Mouse (Mus musculus) layer of hippocampus, postnatal 10 days (tissue): ENCODE data around the gene Rassf2. TPM values are rescaled to one million over a fixed set of nuclear protein-coding genes. Genes with fewer than 3 reads are reported as not detected.

ENCODE experiments used
- DNase-seq, 2 experiments: peaks; one replicate each; pipeline ENCODE4 v3.0.0; 2021; ENCODE audit warnings: low spot score in 2 of 2
- total RNA-seq, 2 experiments: library from RNA; stranded (reverse); gene quantifications; 2 replicates each; pipeline ENCODE4 v1.2.3; 2021

Gene Rassf2
- total RNA-seq, 2 experiments from 2014 or later, result 37.4 to 39.8 TPM

GRCm38 (mm10) chr2:131956336-131957256 is 73.5 kb downstream of the Rassf2 start:
- peak in 1 of 2 experiments; percentile 5 for DNase-seq

GRCm38 (mm10) chr2:131955264-131955663 is 74.8 kb downstream of the Rassf2 start:
- peak in 1 of 2 experiments; percentile 22 for DNase-seq

DNA sequence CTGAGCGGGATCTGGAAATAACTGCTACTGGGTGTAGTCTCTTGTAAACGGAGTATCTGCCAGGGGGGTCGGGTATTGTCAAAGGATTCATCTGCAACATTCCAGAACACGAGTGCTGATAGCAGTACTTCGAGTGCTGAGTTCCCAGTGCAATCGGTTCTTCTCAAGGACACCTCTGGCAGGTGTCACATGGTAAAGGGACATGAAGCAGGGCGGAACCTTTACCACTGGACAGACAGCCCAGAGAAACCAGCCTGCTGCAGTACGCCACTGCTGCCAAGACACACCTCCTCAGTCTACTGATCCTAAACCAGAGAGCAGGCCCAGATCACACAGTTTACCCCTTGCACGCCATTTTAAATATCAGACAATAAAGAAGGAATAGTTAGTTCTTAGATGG is 75.2 kb downstream of the Rassf2 start:
- peak in 1 of 2 experiments; percentile 10 for DNase-seq

DNA sequence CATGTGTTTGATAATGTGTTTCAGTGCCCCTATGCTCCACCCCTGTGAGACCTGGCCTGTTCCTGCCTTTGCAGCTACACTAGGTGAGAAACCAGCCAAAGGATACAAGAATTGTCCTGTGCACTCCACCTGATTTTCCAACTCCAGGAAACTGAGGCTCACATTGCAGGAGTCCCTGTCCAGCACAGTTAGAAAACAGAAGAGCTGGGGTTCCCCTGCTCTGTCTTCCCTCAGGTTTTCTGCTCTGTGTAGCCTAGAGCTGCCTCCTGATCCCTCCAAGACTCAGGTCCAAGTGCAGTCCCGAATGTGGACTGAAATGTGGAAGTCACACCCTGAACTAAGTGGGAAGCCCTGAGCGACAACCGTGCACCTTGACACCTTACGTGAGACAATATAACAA is 76.3 kb downstream of the Rassf2 start:
- DNase-seq, result peak in 1 of 2 experiments; percentile 9

- peak in 1 of 2 experiments; percentile 24 for DNase-seq
Measured at GRCm38 (mm10) chr2:131952961-131953538, 77.0 kb downstream of the Rassf2 start.

DNA sequence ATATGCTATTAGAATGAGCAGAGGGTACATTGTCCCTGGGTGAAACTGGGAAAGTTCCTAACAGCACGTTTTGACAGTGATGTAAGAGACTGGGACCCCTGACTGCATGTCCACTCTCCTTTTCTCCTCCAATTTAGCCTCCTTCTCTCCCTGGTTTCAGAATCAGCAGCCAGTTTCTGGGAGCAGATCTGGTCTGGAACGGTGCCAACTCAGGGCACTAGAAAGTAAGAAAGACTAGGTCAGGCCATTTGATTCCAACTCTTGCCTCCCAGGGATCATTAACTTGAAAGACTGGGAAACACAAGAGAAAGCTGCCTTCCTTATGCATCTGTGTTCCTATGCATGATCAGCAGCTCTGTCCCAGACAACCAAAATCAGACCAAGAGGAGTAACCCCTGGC is 77.6 kb downstream of the Rassf2 start:
- DNase-seq, result peak in 1 of 2 experiments; percentile 20

DNA sequence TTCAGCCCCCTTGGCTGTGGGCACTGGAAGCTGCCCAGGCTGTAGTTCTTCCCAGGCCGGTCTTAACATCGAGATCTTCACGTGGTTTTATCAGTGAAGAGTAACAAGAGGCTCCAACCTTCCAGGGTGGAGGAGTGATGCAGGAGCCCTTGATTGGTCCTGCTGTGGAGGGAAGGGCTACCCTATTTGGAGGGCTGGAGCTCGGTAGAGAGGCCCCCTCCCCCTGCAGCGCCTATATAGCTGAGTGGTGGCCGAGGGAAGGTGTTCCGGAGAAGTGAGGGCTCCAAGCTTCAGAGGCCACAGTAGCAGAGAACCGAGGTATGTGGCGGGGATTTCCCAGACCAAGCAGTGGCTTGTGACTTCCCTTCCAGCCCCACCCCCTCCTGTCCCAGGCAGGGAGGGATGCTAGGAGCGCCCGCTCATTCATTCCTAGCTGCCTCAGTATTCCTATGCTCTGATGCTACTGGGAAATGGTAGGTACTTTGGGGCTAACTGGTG is 79.4 kb downstream of the Rassf2 start, which contains the start of gene Prnd:
Gene Prnd (plus strand): TSS at position 264 of the 498 bp plus-strand sequence.
- peak in 1 of 2 experiments; percentile 9 for DNase-seq

DNA sequence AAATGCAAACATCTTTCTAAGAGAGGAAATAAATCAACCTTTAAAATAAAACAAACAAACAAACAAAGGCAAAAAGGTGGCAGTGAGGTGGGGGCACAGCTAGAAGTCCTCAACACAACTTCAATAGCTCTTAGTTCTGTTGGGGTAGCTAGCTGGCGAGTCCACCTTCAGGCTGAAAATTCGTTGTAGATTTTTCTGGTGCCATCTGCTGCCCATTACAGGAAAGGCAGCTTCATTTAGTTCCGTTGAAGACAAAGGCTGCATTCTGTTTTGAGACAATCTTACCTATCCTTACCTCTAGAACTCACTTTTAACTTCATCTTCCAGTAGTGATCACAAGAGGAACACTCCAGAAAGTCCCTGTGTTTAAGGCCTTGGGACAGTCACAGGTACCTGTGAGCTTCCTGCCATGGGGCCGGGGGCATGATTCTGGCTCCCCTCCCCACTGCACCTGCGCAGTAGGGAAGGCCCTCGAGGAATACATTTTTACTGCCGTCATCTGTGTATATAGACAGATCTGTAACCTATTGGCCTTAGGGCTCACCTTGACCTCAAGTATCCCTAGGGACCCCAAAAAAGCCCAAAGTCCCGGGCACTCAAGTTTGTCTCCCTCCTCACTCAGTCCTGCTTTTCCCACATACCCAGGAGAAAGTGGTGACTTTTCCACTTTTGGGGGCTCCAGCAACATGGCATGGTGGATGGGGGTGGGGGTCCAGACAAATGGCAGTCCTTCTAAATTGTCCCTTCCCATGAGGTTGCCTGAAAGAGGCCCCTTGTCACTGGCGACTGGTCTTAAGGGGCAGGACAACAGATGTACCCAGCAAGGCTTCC is 80.1 kb downstream of the Rassf2 start:
- DNase-seq, result peak; percentile 75 to 78

DNA sequence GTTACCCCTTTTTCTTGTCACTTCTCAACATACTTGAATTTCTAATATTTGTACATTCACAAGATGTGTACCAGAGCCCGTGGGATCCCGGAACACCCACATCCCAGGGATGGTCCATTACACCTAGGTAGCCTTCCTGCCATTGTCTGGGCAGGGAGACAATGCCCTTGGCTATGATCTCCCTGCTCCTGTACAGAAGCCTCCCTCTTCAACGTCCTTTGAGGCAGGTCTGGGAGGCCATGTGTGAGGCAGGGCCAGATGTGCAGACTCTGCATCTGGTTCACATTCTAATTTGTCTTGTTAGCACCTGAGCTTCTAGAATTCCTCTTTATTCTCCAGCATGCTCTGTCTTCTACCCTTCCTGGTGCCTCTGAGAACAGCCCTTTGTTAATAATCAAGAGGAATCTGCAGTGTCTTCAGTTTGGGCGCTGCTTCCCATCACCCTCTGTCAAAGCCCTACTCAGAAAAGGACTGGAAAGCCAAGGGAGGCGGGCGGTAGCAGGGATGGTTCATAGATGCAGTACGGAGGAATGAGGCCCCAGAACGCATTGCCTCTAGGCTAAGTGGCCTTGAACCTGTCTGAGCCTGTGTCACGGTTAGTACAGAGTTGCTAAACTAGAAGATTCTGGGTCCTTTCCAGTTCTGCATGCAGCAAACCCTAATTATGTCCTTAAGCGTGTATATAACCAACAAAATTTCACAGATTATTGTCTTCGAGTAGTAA is 81.0 kb downstream of the Rassf2 start:
- DNase-seq, result peak; percentile 2 to 7

DNA sequence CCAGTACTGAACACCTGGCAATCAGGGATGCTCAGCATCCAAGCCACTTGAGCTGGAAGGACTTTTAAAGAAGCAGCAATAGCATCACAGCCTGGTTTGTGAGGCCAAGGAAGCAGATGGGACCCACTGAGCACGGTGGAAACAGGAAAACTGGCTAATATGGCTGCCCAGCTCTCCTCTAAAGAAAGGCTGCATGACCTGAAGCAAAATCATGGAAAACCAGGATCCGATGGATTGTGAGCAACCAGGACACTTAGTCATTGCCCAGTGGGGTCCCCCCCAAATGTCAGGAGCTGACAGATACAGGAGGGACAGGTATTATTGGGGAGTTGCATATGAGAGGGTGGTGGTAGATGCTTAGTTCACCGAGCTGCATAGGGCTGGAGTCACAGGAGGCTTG is 81.9 kb downstream of the Rassf2 start:
- peak; percentile 1 to 6 for DNase-seq

DNA sequence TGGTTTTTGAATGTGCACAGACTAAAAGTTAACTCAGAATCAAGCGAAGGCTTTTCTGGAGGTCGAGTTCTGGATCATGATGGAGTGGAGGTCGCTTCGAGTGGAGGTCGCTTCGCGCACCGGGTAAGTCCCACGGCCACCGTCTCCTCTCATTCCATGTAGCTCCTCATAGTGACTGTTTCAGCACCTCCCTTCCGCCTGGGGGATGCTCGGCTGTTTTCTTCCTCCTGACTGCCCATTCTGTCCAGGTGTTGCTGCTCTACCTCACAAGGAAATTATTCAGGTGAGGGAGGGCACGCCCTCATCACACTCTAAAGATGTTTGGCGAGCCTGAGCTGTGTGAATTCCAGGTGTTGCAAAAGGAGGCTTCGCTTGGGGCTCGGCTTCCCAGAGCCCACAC is 83.7 kb downstream of the Rassf2 start:
- DNase-seq, result peak in 1 of 2 experiments; percentile 3

GRCm38 (mm10) chr2:131945765-131946164 is 84.3 kb downstream of the Rassf2 start:
- peak; percentile 10 to 23 for DNase-seq

GRCm38 (mm10) chr2:131945225-131945624 is 84.8 kb downstream of the Rassf2 start:
- DNase-seq, result peak; percentile 2 to 6

- DNase-seq, result peak; percentile 1 to 2
Measured at GRCm38 (mm10) chr2:131944370-131944769, 85.7 kb downstream of the Rassf2 start.

GRCm38 (mm10) chr2:131941501-131941900 is 88.6 kb downstream of the Rassf2 start:
- DNase-seq, result peak in 1 of 2 experiments; percentile 2

DNA sequence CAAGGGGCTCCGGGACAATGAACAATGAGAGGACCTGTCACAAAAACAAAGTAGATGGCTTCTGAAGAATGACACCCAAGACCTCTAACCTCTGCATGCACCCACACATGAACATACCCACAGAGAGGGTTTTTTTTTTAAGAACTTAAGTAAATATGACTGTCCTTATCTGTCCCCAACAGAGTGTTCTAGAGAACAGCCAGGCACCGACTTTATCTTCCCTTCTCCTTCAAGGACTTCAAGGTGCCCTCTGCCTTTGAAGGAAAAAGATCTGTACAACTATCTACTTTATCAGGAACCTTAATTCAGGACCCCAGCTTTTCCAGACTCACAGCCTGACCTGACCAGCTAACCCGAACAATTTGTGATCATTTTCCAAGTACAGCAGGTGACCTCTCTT is 89.6 kb downstream of the Rassf2 start:
- DNase-seq, result no peak
